Mouse (Mus musculus): ENCODE data around the gene Dhx16. TPM values are rescaled to one million over a fixed set of nuclear protein-coding genes. Genes with fewer than 3 reads are reported as not detected.

Dhx16 gene
- polyA plus RNA-seq, 1 experiment = 533 TPM

- no peaks in the 10 kb centered on the region for H3K9me3 ChIP-seq (replicated peaks; ENCODE audit: control insufficient read depth, insufficient read depth, low read length, poor library complexity, severe bottlenecking)
- H3K4me1 ChIP-seq (ENCODE audit: control insufficient read depth, insufficient read depth, low read length) = no peaks in the 10 kb centered on the region
- no peak within 1 kb of the TSS; the same call in 1 of the 2 replicates for H3K27ac ChIP-seq (ENCODE audit: insufficient read depth, low read length)
- peaks cover 37% of the 10 kb centered on the region for H3K36me3 ChIP-seq (ENCODE audit: control insufficient read depth, insufficient read depth, low read length, poor library complexity, severe bottlenecking)
- peak within 1 kb of the TSS; percentile 66 for H3K9ac ChIP-seq (ENCODE audit: low read depth, poor library complexity, severe bottlenecking)
- TF ChIP-seq POLR2A (IDR thresholded peaks at IDR 0.05; ENCODE audit: insufficient read depth, low read length) (peak; percentile 68), CTCF (IDR thresholded peaks at IDR 0.05; ENCODE audit: low read depth, low read length) (no peak)
- no peaks in the 10 kb centered on the region for H3K27me3 ChIP-seq (ENCODE audit: control insufficient read depth, insufficient read depth, low read length, poor library complexity, severe bottlenecking)
- peak within 1 kb of the TSS; percentile 83 for H3K4me3 ChIP-seq (ENCODE audit: low read depth, low read length)
Measured at GRCm38 (mm10) chr17:35909919-35910369, 30.3 kb downstream of the Dhx16 start, which contains the start of gene Atat1. Gene Atat1 (minus strand): TSS chr17:35910075.

- Histone ChIP-seq H3K27ac (ENCODE audit: insufficient read depth, low read length) (no peak overlapping the region), H3K27me3 (ENCODE audit: control insufficient read depth, insufficient read depth, low read length, poor library complexity, severe bottlenecking) (no peaks in the 10 kb centered on the region), H3K36me3 (ENCODE audit: control insufficient read depth, insufficient read depth, low read length, poor library complexity, severe bottlenecking) (peaks cover 42% of the 10 kb centered on the region), H3K9ac (ENCODE audit: low read depth, poor library complexity, severe bottlenecking) (peak overlapping the region; percentile 86), H3K9me3 (replicated peaks; ENCODE audit: control insufficient read depth, insufficient read depth, low read length, poor library complexity, severe bottlenecking) (no peaks in the 10 kb centered on the region), H3K4me1 (ENCODE audit: control insufficient read depth, insufficient read depth, low read length) (peaks cover 2% of the 10 kb centered on the region), H3K4me3 (ENCODE audit: low read depth, low read length) (peak overlapping the region; percentile 100)
- TF ChIP-seq CTCF (IDR thresholded peaks at IDR 0.05; ENCODE audit: low read depth, low read length) (no peak), POLR2A (IDR thresholded peaks at IDR 0.05; ENCODE audit: insufficient read depth, low read length) (no peak), EP300 (IDR thresholded peaks at IDR 0.05; ENCODE audit: insufficient read depth, low read depth, low read length) (no peak)
Measured at GRCm38 (mm10) chr17:35914975-35915374, 35.4 kb downstream of the Dhx16 start.

GRCm38 (mm10) chr17:35915538-35916296 is 36.1 kb downstream of the Dhx16 start:
- Histone ChIP-seq H3K4me3 (ENCODE audit: low read depth, low read length) (peak overlapping the region; percentile 100), H3K27ac (ENCODE audit: insufficient read depth, low read length) (peak overlapping the region; percentile 80), H3K9ac (ENCODE audit: low read depth, poor library complexity, severe bottlenecking) (peak overlapping the region; percentile 86), H3K36me3 (ENCODE audit: control insufficient read depth, insufficient read depth, low read length, poor library complexity, severe bottlenecking) (peaks cover 40% of the 10 kb centered on the region), H3K9me3 (replicated peaks; ENCODE audit: control insufficient read depth, insufficient read depth, low read length, poor library complexity, severe bottlenecking) (no peaks in the 10 kb centered on the region), H3K27me3 (ENCODE audit: control insufficient read depth, insufficient read depth, low read length, poor library complexity, severe bottlenecking) (no peaks in the 10 kb centered on the region), H3K4me1 (ENCODE audit: control insufficient read depth, insufficient read depth, low read length) (peaks cover 2% of the 10 kb centered on the region)
- TF ChIP-seq EP300 (IDR thresholded peaks at IDR 0.05; ENCODE audit: insufficient read depth, low read depth, low read length) (no peak), POLR2A (IDR thresholded peaks at IDR 0.05; ENCODE audit: insufficient read depth, low read length) (no peak), CTCF (IDR thresholded peaks at IDR 0.05; ENCODE audit: low read depth, low read length) (no peak)

GRCm38 (mm10) chr17:35916297-35917142 is 36.9 kb downstream of the Dhx16 start, which contains the start of the genes Mrps18b and Ppp1r10:
Gene Mrps18b (minus strand): TSS chr17:35916389.
Gene Ppp1r10 (plus strand): TSS chr17:35916434.
- Histone ChIP-seq H3K9me3 (replicated peaks; ENCODE audit: control insufficient read depth, insufficient read depth, low read length, poor library complexity, severe bottlenecking) (no peaks in the 10 kb centered on the region), H3K27me3 (ENCODE audit: control insufficient read depth, insufficient read depth, low read length, poor library complexity, severe bottlenecking) (no peaks in the 10 kb centered on the region), H3K36me3 (ENCODE audit: control insufficient read depth, insufficient read depth, low read length, poor library complexity, severe bottlenecking) (peaks cover 36% of the 10 kb centered on the region), H3K4me1 (ENCODE audit: control insufficient read depth, insufficient read depth, low read length) (peaks cover 2% of the 10 kb centered on the region), H3K27ac (ENCODE audit: insufficient read depth, low read length) (peak within 1 kb of the TSS; percentile 89), H3K9ac (ENCODE audit: low read depth, poor library complexity, severe bottlenecking) (peak within 1 kb of the TSS; percentile 97), H3K4me3 (ENCODE audit: low read depth, low read length) (peak within 1 kb of the TSS; percentile 100)
- TF ChIP-seq CTCF (IDR thresholded peaks at IDR 0.05; ENCODE audit: low read depth, low read length) = peak; percentile 30
- 0 out of 2 replicates have a peak, but pooled peaks have one; percentile 55 for TF ChIP-seq EP300 (IDR thresholded peaks at IDR 0.05; ENCODE audit: insufficient read depth, low read depth, low read length)
- peak; percentile 92 for TF ChIP-seq POLR2A (IDR thresholded peaks at IDR 0.05; ENCODE audit: insufficient read depth, low read length)

- peak overlapping the region; percentile 89 for H3K27ac ChIP-seq (ENCODE audit: insufficient read depth, low read length)
- peak overlapping the region; percentile 97 for H3K9ac ChIP-seq (ENCODE audit: low read depth, poor library complexity, severe bottlenecking)
- no peaks in the 10 kb centered on the region for H3K9me3 ChIP-seq (replicated peaks; ENCODE audit: control insufficient read depth, insufficient read depth, low read length, poor library complexity, severe bottlenecking)
- peak overlapping the region; percentile 99 for H3K4me3 ChIP-seq (ENCODE audit: low read depth, low read length)
- H3K4me1 ChIP-seq (ENCODE audit: control insufficient read depth, insufficient read depth, low read length) = peaks cover 2% of the 10 kb centered on the region
- H3K27me3 ChIP-seq (ENCODE audit: control insufficient read depth, insufficient read depth, low read length, poor library complexity, severe bottlenecking) = no peaks in the 10 kb centered on the region
- peaks cover 35% of the 10 kb centered on the region for H3K36me3 ChIP-seq (ENCODE audit: control insufficient read depth, insufficient read depth, low read length, poor library complexity, severe bottlenecking)
- TF ChIP-seq POLR2A (IDR thresholded peaks at IDR 0.05; ENCODE audit: insufficient read depth, low read length) (no peak), CTCF (IDR thresholded peaks at IDR 0.05; ENCODE audit: low read depth, low read length) (no peak), EP300 (IDR thresholded peaks at IDR 0.05; ENCODE audit: insufficient read depth, low read depth, low read length) (no peak)
Measured at GRCm38 (mm10) chr17:35917143-35917462, 37.5 kb downstream of the Dhx16 start.

All from ES-Bruce4 (cell line).